In the genomic region with DNA sequence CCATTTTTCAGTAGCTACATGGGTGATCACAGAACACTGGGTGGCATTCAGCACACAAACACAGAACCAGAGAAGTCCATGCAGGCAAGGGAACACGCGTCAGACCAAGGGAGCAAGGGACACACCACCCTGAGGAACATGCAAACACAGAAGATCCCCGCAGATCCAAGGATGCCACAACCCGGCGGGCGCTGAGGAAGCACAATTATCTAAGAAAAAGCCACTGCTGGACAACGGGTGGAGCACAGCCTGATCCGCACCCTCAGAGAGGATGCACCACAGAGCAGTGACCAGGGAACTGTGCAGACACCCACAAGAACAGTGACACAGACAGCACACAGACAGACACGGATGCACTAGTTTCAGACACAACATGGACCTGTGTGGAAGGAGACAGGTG, we compare ENCODE assay signal across 19 mouse cellular contexts. TPM values are rescaled to one million over a fixed set of nuclear protein-coding genes. Genes with fewer than 3 reads are reported as not detected.
"Had no signal": no experiment of that assay in that cellular context is flagged by ENCODE, and none has a peak within 500 bp of the region (broad histone marks: within the 10 kb centered on the region; RNA-seq: fewer than 3 reads in every experiment).

No protein-coding gene starts in this region.

- DNase-seq: kidney, adult 2 months; kidney, postnatal 25 days; layer of hippocampus, adult 9-11 months; layer of hippocampus, postnatal 36 days; liver; lung, adult 18-20 months; lung, postnatal 10 days; lung, postnatal 36 days; thymus, adult 18-20 months; thymus, postnatal 36 days had no signal

- H3K9ac ChIP-seq: limb, embryonic 13.5 days; liver, embryonic 12.5 days; liver, embryonic 15.5 days; lung, embryonic 15.5 days; midbrain, embryonic 12.5 days had no signal

- H3K4me1 ChIP-seq: liver, embryonic 12.5 days; liver, embryonic 15.5 days; lung, embryonic 15.5 days had no signal

- H3K4me3 ChIP-seq: limb, embryonic 10.5 days; limb, embryonic 13.5 days; liver, embryonic 12.5 days; liver, embryonic 15.5 days; lung, embryonic 15.5 days; midbrain, embryonic 12.5 days had no signal

- H3K4me2 ChIP-seq: limb, embryonic 13.5 days; liver, embryonic 12.5 days; liver, embryonic 15.5 days; lung, embryonic 15.5 days; midbrain, embryonic 12.5 days had no signal

- H3K9me3 ChIP-seq: limb, embryonic 10.5 days; limb, embryonic 13.5 days; liver, embryonic 12.5 days; liver, embryonic 15.5 days; lung, embryonic 15.5 days; midbrain, embryonic 12.5 days had no signal

- ATAC-seq: intestine, postnatal 0 days; liver, embryonic 12.5 days had no signal

- H3K36me3 ChIP-seq: limb, embryonic 10.5 days; limb, embryonic 13.5 days; liver, embryonic 12.5 days; liver, embryonic 15.5 days; lung, embryonic 15.5 days; midbrain, embryonic 12.5 days had no signal

- H3K27ac ChIP-seq: kidney, postnatal 0 days; limb, embryonic 10.5 days; limb, embryonic 13.5 days; liver, embryonic 12.5 days; liver, embryonic 15.5 days; lung, embryonic 15.5 days; midbrain, embryonic 12.5 days had no signal

RNA-seq across cellular contexts. Expression of a gene that starts 7.0 kb away (rescaled TPM):
- total RNA-seq: megakaryocyte-erythroid progenitor cell, adult 5-6 weeks had no signal
- polyA plus RNA-seq: liver, embryonic 15.5 days had no signal
